Mouse (Mus musculus): ENCODE results near the gene Snx30. TPM values are rescaled to one million over a fixed set of nuclear protein-coding genes. Genes with fewer than 3 reads are reported as not detected.

Gene Snx30
- polyA plus RNA-seq, 1 experiment from 2014 or later, result 7.3 TPM

DNA sequence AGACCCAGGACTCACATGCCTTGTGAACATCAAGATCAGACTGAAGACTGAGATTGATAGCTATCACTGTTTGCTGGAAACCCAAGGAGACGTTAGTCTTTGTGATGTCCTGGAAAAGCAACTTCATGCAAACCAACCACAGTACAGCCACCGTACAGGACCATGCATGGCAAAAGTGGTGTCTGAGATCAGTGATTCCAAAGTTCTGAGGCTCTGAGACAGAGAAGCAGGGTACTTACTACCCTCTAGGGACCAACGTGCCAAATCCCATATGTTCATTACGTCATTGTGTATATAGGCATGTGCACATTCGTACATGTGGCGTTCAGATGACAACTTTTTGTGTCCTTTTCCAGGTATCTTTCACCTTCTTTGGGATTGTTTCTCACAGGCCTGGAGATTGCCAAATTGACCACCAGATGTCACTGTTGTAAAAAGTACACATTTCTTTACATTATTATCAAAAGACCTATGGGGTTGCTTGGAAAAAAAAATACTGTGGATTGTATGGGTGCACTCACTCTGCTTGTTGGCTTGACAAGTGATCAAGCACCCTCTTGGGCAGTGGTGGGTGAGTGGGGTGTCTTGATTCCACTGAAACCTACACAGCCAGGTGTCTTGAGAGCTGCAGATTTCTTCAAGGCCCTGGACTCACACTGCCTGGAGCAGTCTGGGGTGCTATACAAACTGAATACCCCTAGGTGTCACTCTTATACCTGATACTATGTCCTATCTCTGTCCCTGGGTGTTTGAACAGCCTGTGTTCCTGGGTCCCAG is 127.1 kb downstream of the Snx30 start:
- Histone ChIP-seq H3K4me1 (no peaks in the 10 kb centered on the region), H3K4me3 (replicated peaks) (no peak overlapping the region), H3K27me3 (replicated peaks) (no peaks in the 10 kb centered on the region), H3K27ac (no peak overlapping the region), H3K4me2 (no peak overlapping the region), H3K9me3 (no peaks in the 10 kb centered on the region), H3K9ac (no peak overlapping the region), H3K36me3 (no peaks in the 10 kb centered on the region)
- ATAC-seq (ENCODE audit: insufficient read depth, low FRiP score, low read depth), result peak; percentile 73; the same call in 1 of the 2 replicates
- WGBS, result 47% methylated on average over 6 of the region's 6 CpGs

DNA sequence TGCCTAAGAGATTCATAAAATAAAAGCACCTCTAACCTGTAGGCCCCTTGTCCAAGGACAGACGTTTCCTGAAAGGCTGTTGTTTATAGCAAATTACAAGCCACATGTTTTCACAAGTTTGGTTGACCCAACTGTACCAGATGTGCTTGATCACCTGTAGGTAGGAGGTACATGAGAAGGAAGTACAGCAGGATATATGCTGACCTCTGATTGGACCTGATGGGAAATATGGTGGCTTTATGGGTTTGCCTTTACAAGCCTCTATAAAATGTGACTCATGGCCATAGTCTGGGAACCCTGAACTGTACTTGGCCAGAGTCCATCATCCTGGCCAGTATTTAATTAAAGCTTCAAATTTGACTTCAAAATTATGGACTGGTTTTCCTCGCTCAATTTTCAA is 131.9 kb downstream of the Snx30 start:
- no peak for ATAC-seq (ENCODE audit: insufficient read depth, low FRiP score, low read depth)
- Histone ChIP-seq H3K4me3 (replicated peaks) (no peak overlapping the region), H3K4me2 (no peak overlapping the region), H3K27me3 (replicated peaks) (no peaks in the 10 kb centered on the region), H3K36me3 (no peaks in the 10 kb centered on the region), H3K4me1 (no peaks in the 10 kb centered on the region), H3K9me3 (no peaks in the 10 kb centered on the region), H3K9ac (no peak overlapping the region), H3K27ac (no peak overlapping the region)
- WGBS, result 60% methylated on average over 2 of the region's 2 CpGs

Other genes starting within 250 kb of the Snx30 start
- gene Hsdl2, start 224.3 kb upstream of the Snx30 start, polyA plus RNA-seq (2015; fragmentation: Nextera tagmentation; extraction: Ambion mirVana), result 21.9 and 23.8 TPM in 2 replicates
- 17.7 and 20.4 TPM in 2 replicates for gene E130308A19Rik, start 179.6 kb upstream of the Snx30 start, polyA plus RNA-seq (2015; fragmentation: Nextera tagmentation; extraction: Ambion mirVana)
- 44.0 and 46.9 TPM in 2 replicates for gene Inip, start 4.3 kb upstream of the Snx30 start, polyA plus RNA-seq (2015; fragmentation: Nextera tagmentation; extraction: Ambion mirVana)
- gene Slc46a2, start 109.2 kb downstream of the Snx30 start, polyA plus RNA-seq (2015; fragmentation: Nextera tagmentation; extraction: Ambion mirVana), result 0.10 TPM in 1 of 2 replicates, not detected in the other
- not detected in 2 replicates for gene Mup4, start 154.9 kb downstream of the Snx30 start, polyA plus RNA-seq (2015; fragmentation: Nextera tagmentation; extraction: Ambion mirVana)
- gene Mup6, start 158.5 kb downstream of the Snx30 start, polyA plus RNA-seq (2015; fragmentation: Nextera tagmentation; extraction: Ambion mirVana), result not detected in 2 replicates

All from stomach, embryonic 15.5 days (tissue).